Comparison of ENCODE assay signal across 8 mouse cellular contexts in the genomic region with DNA sequence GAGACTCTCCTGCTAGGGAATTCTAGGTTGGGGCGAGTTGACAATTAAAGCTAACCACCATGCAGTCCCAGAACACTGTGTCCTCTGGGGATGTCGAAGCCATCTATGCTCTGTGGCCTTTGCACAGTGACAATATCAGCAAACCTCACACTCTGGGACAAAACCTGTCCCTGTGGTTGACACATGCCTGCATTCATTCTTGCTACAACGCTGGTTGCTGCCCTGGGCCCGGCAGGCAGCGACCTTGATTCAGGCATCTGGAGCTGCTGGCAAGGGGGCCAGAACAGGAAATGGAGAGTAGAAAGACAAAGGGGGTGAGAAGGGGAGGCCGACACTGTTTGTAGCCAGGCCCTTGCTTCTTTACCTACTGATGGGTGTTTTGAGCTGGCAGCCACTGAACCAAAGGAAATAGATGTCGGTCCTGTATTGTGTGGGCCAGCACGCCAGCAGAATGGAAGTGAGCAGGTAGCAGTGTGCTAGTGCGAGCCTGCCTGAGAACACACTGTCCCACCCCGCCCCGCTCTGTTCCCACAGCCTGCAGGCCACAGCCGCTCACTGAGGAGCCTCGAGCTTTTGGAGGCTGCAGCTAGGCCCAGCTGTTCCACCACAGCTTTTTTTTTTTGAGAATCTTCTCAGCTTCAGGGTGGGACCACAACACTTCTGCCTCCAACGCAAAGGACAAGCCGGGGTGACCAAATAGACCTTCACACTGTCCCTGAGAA. TPM values are rescaled to one million over a fixed set of nuclear protein-coding genes. Genes with fewer than 3 reads are reported as not detected.
DNase-seq lines count a peak whose midpoint lies in the region; ATAC-seq and TF ChIP-seq lines count a peak whose summit lies in the region.
"Not testable (repeated sequence)": the region's sequence is repeated elsewhere in the genome, so short reads cannot be mapped to it uniquely, and the experiment has no call there.

No protein-coding gene starts in this region.

- H3K4me1 ChIP-seq in heart, embryonic 14.5 days (ENCODE audit: control insufficient read depth in 2 of 2, insufficient read depth in 2 of 2, low read length in 2 of 2); intestine, embryonic 15.5 days (replicated peaks); lung, embryonic 16.5 days (replicated peaks; ENCODE audit: control insufficient read depth, insufficient read depth, low read length): not testable (repeated sequence)

- WGBS in heart, embryonic 14.5 days = 34% methylated on average over 7 of the region's 15 CpGs
- 20% methylated on average over 11 of the region's 15 CpGs for WGBS in intestine, embryonic 15.5 days
- 16% methylated on average over 8 of the region's 15 CpGs for WGBS in lung, embryonic 16.5 days

- not testable (repeated sequence) for H3K27me3 ChIP-seq in heart, embryonic 14.5 days (ENCODE audit: control insufficient read depth, insufficient read depth, low read length); intestine, embryonic 15.5 days (replicated peaks); lung, embryonic 16.5 days (ENCODE audit: control insufficient read depth, insufficient read depth, low read depth, low read length)

- TF ChIP-seq CTCF in gastrocnemius, adult 2 months (IDR thresholded peaks at IDR 0.05) = not testable (repeated sequence)

- not testable (repeated sequence) for H3K4me2 ChIP-seq in heart, embryonic 14.5 days (ENCODE audit: low read length); intestine, embryonic 15.5 days (replicated peaks); lung, embryonic 16.5 days (ENCODE audit: low read depth, low read length)

- H3K9me3 ChIP-seq in heart, embryonic 14.5 days (ENCODE audit: control insufficient read depth, low read length); intestine, embryonic 15.5 days; lung, embryonic 16.5 days (ENCODE audit: control insufficient read depth, low read length): not testable (repeated sequence)

- not testable (repeated sequence) for H3K4me3 ChIP-seq in gastrocnemius, adult 2 months; heart, embryonic 14.5 days (ENCODE audit: control insufficient read depth in 1 of 2, insufficient read depth in 1 of 2, low read depth in 1 of 2, low read length in 2 of 2); intestine, embryonic 15.5 days (replicated peaks); lung, embryonic 16.5 days (ENCODE audit: low read length)

- H3K27ac ChIP-seq in gastrocnemius, adult 2 months; heart, embryonic 14.5 days (replicated peaks in 1 of 2; ENCODE audit: control insufficient read depth in 1 of 2, insufficient read depth in 1 of 2, low read depth in 2 of 2, low read length in 2 of 2); intestine, embryonic 15.5 days; lung, embryonic 16.5 days (ENCODE audit: low read length): not testable (repeated sequence)

- H3K36me3 ChIP-seq in heart, embryonic 14.5 days (ENCODE audit: control insufficient read depth, insufficient read depth, low read length); intestine, embryonic 15.5 days; lung, embryonic 16.5 days (ENCODE audit: control insufficient read depth, insufficient read depth, low read length): not testable (repeated sequence)

- intact Hi-C loops in gastrocnemius, adult 2 months (cut with DNase I) = not testable (repeated sequence)

- peak; percentile 27; the same call in 1 of the 2 replicates for ATAC-seq in heart, embryonic 14.5 days (ENCODE audit: insufficient number of reproducible peaks, insufficient read depth, low FRiP score, low read depth)
- ATAC-seq in intestine, embryonic 15.5 days = peak; percentile 60
- ATAC-seq in lung, embryonic 16.5 days (ENCODE audit: low read depth) = peak; percentile 60

- peak; percentile 57 to 77 for DNase-seq in adrenal gland, adult (ENCODE audit: inconsistent age in 2 of 2, low spot score in 1 of 2)
- DNase-seq in gastrocnemius, adult 2 months = peak; percentile 44
- DNase-seq in natural killer cell, adult 2 months (ENCODE audit: low spot score in 2 of 2) = peak; percentile 69 to 85
- DNase-seq in thymus, adult 18-20 months = peak; percentile 69 to 82
- peak; percentile 38 to 42 for DNase-seq in urinary bladder, postnatal 36 days (ENCODE audit: low spot score in 2 of 2)

- not testable (repeated sequence) for H3K9ac ChIP-seq in heart, embryonic 14.5 days (ENCODE audit: low read length); intestine, embryonic 15.5 days; lung, embryonic 16.5 days (ENCODE audit: low read length)

RNA-seq across cellular contexts. Expression of gene Dynlt1c, which starts 5.5 kb away (rescaled TPM):
- total RNA-seq in gastrocnemius, adult 2 months (2021) = 1 to 10 TPM; 2.0 to 2.1 TPM
- polyA plus RNA-seq in heart, embryonic 14.5 days (2014; fragmentation: Nextera tagmentation; extraction: Ambion mirVana) = 22.9 and 24.8 TPM in 2 replicates
- 30.2 and 38.1 TPM in 2 replicates for polyA plus RNA-seq in intestine, embryonic 15.5 days (2015; fragmentation: Nextera tagmentation; extraction: Ambion mirVana)
- polyA plus RNA-seq in lung, embryonic 16.5 days (2015; fragmentation: Nextera tagmentation; extraction: Ambion mirVana) = 36.8 and 46.7 TPM in 2 replicates

RNA-seq across cellular contexts. Expression of gene Dynlt1f, which starts 59.8 kb away (rescaled TPM):
- 10 to 100 TPM; 54.7 to 57.4 TPM for total RNA-seq in gastrocnemius, adult 2 months (2021)
- 241 and 265 TPM in 2 replicates for polyA plus RNA-seq in heart, embryonic 14.5 days (2014; fragmentation: Nextera tagmentation; extraction: Ambion mirVana)
- 254 and 273 TPM in 2 replicates for polyA plus RNA-seq in intestine, embryonic 15.5 days (2015; fragmentation: Nextera tagmentation; extraction: Ambion mirVana)
- polyA plus RNA-seq in lung, embryonic 16.5 days (2015; fragmentation: Nextera tagmentation; extraction: Ambion mirVana) = 258 and 269 TPM in 2 replicates
